Mouse (Mus musculus): ENCODE results near the gene Anks3. TPM values are rescaled to one million over a fixed set of nuclear protein-coding genes. Genes with fewer than 3 reads are reported as not detected.

Anks3 gene
- total and polyA plus RNA-seq, 3 experiments: 27.1 to 33.9 TPM; not detected in 1

DNA sequence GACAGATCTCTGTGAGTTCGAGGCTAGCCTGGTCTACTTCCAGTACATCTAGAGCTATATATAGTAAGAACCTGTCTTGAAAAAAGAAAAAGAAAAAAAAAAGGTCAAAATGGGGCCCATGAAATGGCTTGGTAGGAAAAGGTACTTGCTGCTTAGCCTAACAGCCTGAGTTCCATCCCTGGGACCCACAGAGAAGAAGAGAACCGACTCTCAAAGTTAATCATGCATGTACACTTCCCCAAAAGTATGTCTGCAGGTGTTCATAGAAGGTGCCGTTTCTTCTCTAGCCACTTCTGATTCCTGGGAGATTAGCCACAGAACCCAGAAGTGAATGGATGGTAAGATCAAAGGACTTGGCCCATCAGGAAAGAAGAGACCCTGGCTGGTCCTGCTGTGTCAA is 4.4 kb upstream of the Anks3 start:
- H3K27me3 ChIP-seq (ENCODE audit: control insufficient read depth in 1 of 2, insufficient read depth in 2 of 2, low read length in 2 of 2): no peaks in the 10 kb centered on the region
- H3K4me1 ChIP-seq (ENCODE audit: control insufficient read depth in 1 of 2, insufficient read depth in 2 of 2, low read length in 2 of 2): peaks cover 0 to 7% of the 10 kb centered on the region in 2 experiments; a peak in 1 of 4 replicates
- DNase-seq (ENCODE audit: low read depth, low spot score): no peak
- TF ChIP-seq MAX (IDR thresholded peaks at IDR 0.05; ENCODE audit: low read length) (no peak), POLR2A (IDR thresholded peaks at IDR 0.05; ENCODE audit: control insufficient read depth in 1 of 2, insufficient read depth in 1 of 2, low read depth in 1 of 2, low read length in 2 of 2, poor library complexity in 1 of 2) (no peak), RAD21 (IDR thresholded peaks at IDR 0.05; ENCODE audit: low read depth, low read length) (no peak), MEF2A (IDR thresholded peaks at IDR 0.05; ENCODE audit: extremely low read depth, insufficient replicate concordance, low read depth, low read length, poor library complexity, severe bottlenecking) (no peak), ZNF384 (IDR thresholded peaks at IDR 0.05; ENCODE audit: low read depth, low read length) (no peak), ZKSCAN1 (IDR thresholded peaks at IDR 0.05; ENCODE audit: low read depth, low read length) (no peak), ELF1 (IDR thresholded peaks at IDR 0.05; ENCODE audit: low read depth, low read length) (no peak), CTCF (IDR thresholded peaks at IDR 0.05 in 2 of 3, conservative IDR thresholded peaks at IDR 0.05 in 1 of 3; ENCODE audit: control insufficient read depth in 1 of 3, insufficient read depth in 1 of 3, low read depth in 2 of 3, low read length in 3 of 3, poor library complexity in 1 of 3, severe bottlenecking in 1 of 3) (no peak), SMC3 (IDR thresholded peaks at IDR 0.05; ENCODE audit: low read depth, low read length) (no peak), MAFK (IDR thresholded peaks at IDR 0.05; ENCODE audit: borderline replicate concordance, low read depth, low read length) (no peak), NRF1 (IDR thresholded peaks at IDR 0.05; ENCODE audit: insufficient read depth, low read depth, low read length, poor library complexity, severe bottlenecking) (no peak), POLR2AphosphoS5 (IDR thresholded peaks at IDR 0.05; ENCODE audit: borderline replicate concordance, low read depth, low read length) (no peak), UBTF (IDR thresholded peaks at IDR 0.05; ENCODE audit: borderline replicate concordance, insufficient read depth, low read depth, low read length) (no peak), MYB (IDR thresholded peaks at IDR 0.05; ENCODE audit: low read depth, low read length) (no peak), MYC (IDR thresholded peaks at IDR 0.05; ENCODE audit: low read depth, low read length) (no peak)
- no peak overlapping the region for H3K27ac ChIP-seq (ENCODE audit: control insufficient read depth, low read depth, low read length)
- H3K9me3 ChIP-seq (replicated peaks; ENCODE audit: insufficient read depth, low read length): no peaks in the 10 kb centered on the region
- H3K9ac ChIP-seq (ENCODE audit: control insufficient read depth, low read depth, low read length, poor library complexity, severe bottlenecking): no peak overlapping the region
- H3K4me3 ChIP-seq (ENCODE audit: control insufficient read depth in 1 of 2, insufficient read depth in 1 of 2, low read depth in 2 of 2, low read length in 2 of 2): no peak overlapping the region
- peaks cover 0 to 2% of the 10 kb centered on the region in 2 experiments; a peak in 1 of 4 replicates for H3K36me3 ChIP-seq (ENCODE audit: control insufficient read depth in 1 of 2, insufficient read depth in 2 of 2, low read length in 2 of 2)
- H3K79me2 ChIP-seq (ENCODE audit: control insufficient read depth, insufficient read depth, low read length, poor library complexity): peaks cover 5% of the 10 kb centered on the region

DNA sequence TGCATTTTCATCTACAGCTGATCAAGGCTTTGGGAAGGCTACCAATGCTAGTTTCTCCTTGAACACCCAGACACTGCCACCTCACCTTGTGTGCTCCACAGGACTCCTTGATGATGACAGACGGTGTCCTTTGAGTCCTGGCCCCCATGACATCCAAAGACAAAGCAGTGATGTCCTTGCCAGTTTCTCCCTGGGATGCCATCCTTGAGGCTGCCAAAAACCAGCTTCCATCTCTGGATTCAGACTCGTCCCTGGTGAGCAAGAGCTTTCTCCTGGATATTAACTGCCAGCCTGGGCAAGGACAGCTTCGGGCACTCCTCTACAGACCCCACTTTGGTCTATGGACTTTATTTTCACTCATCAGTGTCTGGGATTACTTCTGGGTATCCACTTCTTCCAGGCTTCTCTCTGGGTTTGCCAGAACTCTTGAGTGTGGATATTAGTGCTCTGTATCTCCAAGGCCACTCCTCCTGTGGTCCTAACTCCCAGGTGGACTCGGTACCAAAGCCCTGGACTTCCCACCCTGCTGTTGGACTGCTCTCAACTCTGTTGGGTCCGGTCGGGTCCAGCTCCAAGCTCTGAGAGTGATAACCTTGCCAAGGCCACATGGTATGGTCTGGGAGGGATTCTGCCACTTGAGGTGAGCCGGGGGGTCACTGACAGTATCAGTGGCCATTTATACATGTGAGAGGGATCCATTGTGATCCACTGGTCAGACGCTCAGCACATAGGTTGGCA is 1.6 kb upstream of the Anks3 start:
- H3K4me1 ChIP-seq (ENCODE audit: control insufficient read depth in 1 of 2, insufficient read depth in 2 of 2, low read length in 2 of 2): peaks cover 0 to 13% of the 10 kb centered on the region in 2 experiments; a peak in 1 of 4 replicates
- H3K9me3 ChIP-seq (replicated peaks; ENCODE audit: insufficient read depth, low read length): no peaks in the 10 kb centered on the region
- no peaks in the 10 kb centered on the region for H3K27me3 ChIP-seq (ENCODE audit: control insufficient read depth in 1 of 2, insufficient read depth in 2 of 2, low read length in 2 of 2)
- H3K36me3 ChIP-seq (ENCODE audit: control insufficient read depth in 1 of 2, insufficient read depth in 2 of 2, low read length in 2 of 2): peaks cover 0 to 5% of the 10 kb centered on the region in 2 experiments; a peak in 1 of 4 replicates
- TF ChIP-seq ZMIZ1 (IDR thresholded peaks at IDR 0.05; ENCODE audit: low read depth, low read length) (no peak), TAL1 (IDR thresholded peaks at IDR 0.05; ENCODE audit: low read length) (no peak), RCOR1 (IDR thresholded peaks at IDR 0.05; ENCODE audit: low read depth, low read length) (no peak), TCF12 (IDR thresholded peaks at IDR 0.05; ENCODE audit: low read depth, low read length) (no peak), ELF1 (IDR thresholded peaks at IDR 0.05; ENCODE audit: low read depth, low read length) (no peak), KAT2A (conservative IDR thresholded peaks at IDR 0.05; ENCODE audit: low read depth, low read length) (no peak), CTCF (IDR thresholded peaks at IDR 0.05 in 2 of 3, conservative IDR thresholded peaks at IDR 0.05 in 1 of 3; ENCODE audit: control insufficient read depth in 1 of 3, insufficient read depth in 1 of 3, low read depth in 2 of 3, low read length in 3 of 3, poor library complexity in 1 of 3, severe bottlenecking in 1 of 3) (no peak)
- H3K79me2 ChIP-seq (ENCODE audit: control insufficient read depth, insufficient read depth, low read length, poor library complexity): peaks cover 17% of the 10 kb centered on the region
- DNase-seq (ENCODE audit: low read depth, low spot score): no peak
- H3K27ac ChIP-seq (ENCODE audit: control insufficient read depth, low read depth, low read length): no peak overlapping the region
- peak overlapping the region; percentile 81 to 92 for H3K4me3 ChIP-seq (ENCODE audit: control insufficient read depth in 1 of 2, insufficient read depth in 1 of 2, low read depth in 2 of 2, low read length in 2 of 2)
- peak overlapping the region; percentile 82 for H3K9ac ChIP-seq (ENCODE audit: control insufficient read depth, low read depth, low read length, poor library complexity, severe bottlenecking)
